ENCODE assay signal across 10 mouse cellular contexts in the genomic region with DNA sequence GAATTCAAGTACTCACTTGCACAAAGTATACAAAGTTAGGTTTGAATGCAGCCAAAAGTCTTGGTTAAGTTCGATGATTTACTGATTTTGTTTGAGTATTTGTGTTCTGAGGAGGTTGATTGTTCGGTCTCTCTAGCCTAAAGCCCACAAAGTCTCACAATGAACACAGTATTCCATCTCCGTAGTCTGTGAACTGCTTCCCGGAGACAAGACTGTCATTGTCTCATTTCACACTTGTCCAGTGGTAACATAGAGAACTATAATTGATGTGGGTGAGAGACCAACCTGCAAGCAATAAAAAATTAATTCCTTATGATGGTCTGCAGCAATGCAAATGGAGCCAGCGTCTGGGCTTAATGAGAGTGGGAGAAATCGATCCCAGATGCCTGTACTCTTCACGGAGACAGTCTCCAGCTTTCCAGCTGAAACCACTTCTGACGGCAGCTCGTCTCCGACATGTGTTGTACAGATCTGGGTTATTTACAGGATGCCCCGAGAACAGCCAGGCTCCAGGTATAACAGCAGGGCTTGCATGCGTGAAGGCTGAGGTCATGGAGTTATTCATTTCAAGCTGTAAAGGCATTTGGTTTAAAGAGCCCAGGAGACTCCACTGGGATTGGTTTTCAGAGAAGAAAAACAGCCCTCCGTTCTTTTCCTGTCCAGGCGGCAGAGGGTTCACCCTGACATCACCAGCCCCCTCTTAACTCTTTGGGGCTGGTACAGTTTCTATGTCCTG.
A peak's percentile ranks its signal among the peaks of the same experiment; 100 is the strongest.
DNase-seq lines count a peak whose midpoint lies in the region; ATAC-seq lines count a peak whose summit lies in the region.
"Had no signal": no experiment of that assay in that cellular context is flagged by ENCODE, and none has a peak within 500 bp of the region (broad histone marks: within the 10 kb centered on the region; RNA-seq: fewer than 3 reads in every experiment).

No protein-coding gene starts in this region.

- no peaks in the 10 kb centered on the region for H3K9me3 ChIP-seq in lung, embryonic 16.5 days (ENCODE audit: control insufficient read depth, low read length)
- no peaks in the 10 kb centered on the region for H3K9me3 ChIP-seq in heart, embryonic 10.5 days
- no peaks in the 10 kb centered on the region for H3K9me3 ChIP-seq in stomach, embryonic 15.5 days
- H3K9me3 ChIP-seq: G1E had no signal

- peak; percentile 59 for ATAC-seq in lung, embryonic 16.5 days (ENCODE audit: low read depth)
- no peak for ATAC-seq in stomach, embryonic 15.5 days (ENCODE audit: insufficient read depth, low FRiP score, low read depth)

- 18% methylated on average over 14 of the region's 14 CpGs for WGBS in lung, embryonic 16.5 days
- 40% methylated on average over 14 of the region's 14 CpGs for WGBS in heart, embryonic 10.5 days
- 31% methylated on average over 14 of the region's 14 CpGs for WGBS in stomach, embryonic 15.5 days

- no peak overlapping the region for H3K4me3 ChIP-seq in lung, embryonic 16.5 days (ENCODE audit: low read length)
- H3K4me3 ChIP-seq in heart, embryonic 10.5 days = peak overlapping the region; percentile 31; the same call in 1 of the 2 replicates
- no peak overlapping the region for H3K4me3 ChIP-seq in stomach, embryonic 15.5 days (replicated peaks)

- no peak for DNase-seq in lung, adult 18-20 months
- no peak for DNase-seq in heart, embryonic 10.5 days (ENCODE audit: low spot score)
- peak; percentile 85 for DNase-seq in hindlimb bud, embryonic 11.5 days (ENCODE audit: extremely low spot score, low read depth, low spot score)
- DNase-seq in right cerebral cortex, adult 18-20 months = no peak
- DNase-seq in left cerebral cortex, postnatal 4 days = no peak
- DNase-seq in T-cell, adult 2 months (ENCODE audit: low spot score) = no peak
- DNase-seq: kidney, adult 9 months had no signal

- 0 out of 2 replicates have a peak, but pooled peaks cover 3% of the 10 kb centered on the region for H3K4me1 ChIP-seq in lung, embryonic 16.5 days (replicated peaks; ENCODE audit: control insufficient read depth, insufficient read depth, low read length)
- H3K4me1 ChIP-seq in heart, embryonic 10.5 days = peaks cover 22% of the 10 kb centered on the region
- H3K4me1 ChIP-seq in stomach, embryonic 15.5 days = 0 out of 2 replicates have a peak, but pooled peaks cover 11% of the 10 kb centered on the region

- no peaks in the 10 kb centered on the region for H3K36me3 ChIP-seq in lung, embryonic 16.5 days (ENCODE audit: control insufficient read depth, insufficient read depth, low read length)
- no peaks in the 10 kb centered on the region for H3K36me3 ChIP-seq in heart, embryonic 10.5 days
- H3K36me3 ChIP-seq in stomach, embryonic 15.5 days = no peaks in the 10 kb centered on the region
- H3K36me3 ChIP-seq: G1E had no signal

- intact Hi-C loops in left cerebral cortex, postnatal 4 days (cut with DNase I) = no loop called here

- no peaks in the 10 kb centered on the region for H3K27me3 ChIP-seq in lung, embryonic 16.5 days (ENCODE audit: control insufficient read depth, insufficient read depth, low read depth, low read length)
- H3K27me3 ChIP-seq in heart, embryonic 10.5 days (ENCODE audit: insufficient read depth, poor library complexity, severe bottlenecking) = no peaks in the 10 kb centered on the region
- no peaks in the 10 kb centered on the region for H3K27me3 ChIP-seq in stomach, embryonic 15.5 days (replicated peaks)

- H3K27ac ChIP-seq in lung, embryonic 16.5 days (ENCODE audit: low read length) = no peak overlapping the region
- H3K27ac ChIP-seq in heart, embryonic 10.5 days = peak overlapping the region; percentile 73
- H3K27ac ChIP-seq in stomach, embryonic 15.5 days = peak overlapping the region; percentile 46

- H3K4me2 ChIP-seq in lung, embryonic 16.5 days (ENCODE audit: low read depth, low read length) = peak overlapping the region; percentile 36; the same call in 1 of the 2 replicates
- peak overlapping the region; percentile 19 for H3K4me2 ChIP-seq in stomach, embryonic 15.5 days

- peak overlapping the region; percentile 51; the same call in 1 of the 2 replicates for H3K9ac ChIP-seq in lung, embryonic 16.5 days (ENCODE audit: low read length)
- no peak overlapping the region for H3K9ac ChIP-seq in stomach, embryonic 15.5 days
